Mouse (Mus musculus): ENCODE measurements around the gene Galntl5. TPM values are rescaled to one million over a fixed set of nuclear protein-coding genes. Genes with fewer than 3 reads are reported as not detected.
"Not testable (repeated sequence)": the region's sequence is repeated elsewhere in the genome, so short reads cannot be mapped to it uniquely, and the experiment has no call there.

Gene Galntl5
- polyA plus RNA-seq, 1 experiment from 2014 or later = not detected

DNA sequence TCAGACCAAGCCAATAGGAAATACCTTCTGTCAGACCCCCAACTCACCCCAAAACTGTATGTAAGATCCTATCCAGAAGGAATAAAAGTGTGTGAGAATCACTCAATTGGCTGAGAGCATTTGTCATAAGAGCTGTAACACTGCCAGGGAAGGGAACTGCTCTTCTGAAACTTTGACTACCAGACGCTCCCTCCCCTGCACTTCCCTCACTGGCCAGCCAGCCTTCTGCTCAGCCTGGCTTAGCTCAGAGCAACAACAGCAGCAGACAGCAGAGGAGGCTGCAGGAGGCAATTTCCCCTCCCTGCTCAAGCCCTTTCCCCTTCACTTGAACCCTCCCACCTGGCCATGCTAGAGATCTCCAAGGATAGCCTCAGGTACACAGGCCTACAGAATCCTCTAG lies 30.6 kb downstream of the Galntl5 start:
- no peak overlapping the region for H3K27ac ChIP-seq (replicated peaks)
- no peak for ATAC-seq (ENCODE audit: low FRiP score, low TSS enrichment)
- H3K4me1 ChIP-seq (replicated peaks; ENCODE audit: control insufficient read depth, insufficient read depth) = no peaks in the 10 kb centered on the region
- no peak overlapping the region for H3K9ac ChIP-seq (ENCODE audit: low read length)
- H3K36me3 ChIP-seq (ENCODE audit: control insufficient read depth, insufficient read depth, low read length) = no peaks in the 10 kb centered on the region
- H3K4me3 ChIP-seq (ENCODE audit: low read depth, low read length) = no peak overlapping the region
- no peak overlapping the region for H3K4me2 ChIP-seq (replicated peaks; ENCODE audit: low read depth)
- no peaks in the 10 kb centered on the region for H3K9me3 ChIP-seq (ENCODE audit: control insufficient read depth, low read length)
- DNase-seq (ENCODE audit: low spot score) = no peak
- H3K27me3 ChIP-seq (ENCODE audit: control insufficient read depth, insufficient read depth, low read length) = no peaks in the 10 kb centered on the region
- WGBS = 69% methylated on average over 1 of the region's 1 CpGs
- TF ChIP-seq EP300 (optimal IDR thresholded peaks at IDR 0.05) (no peak), CTCF (IDR thresholded peaks at IDR 0.05; ENCODE audit: low read depth) (no peak)

DNA sequence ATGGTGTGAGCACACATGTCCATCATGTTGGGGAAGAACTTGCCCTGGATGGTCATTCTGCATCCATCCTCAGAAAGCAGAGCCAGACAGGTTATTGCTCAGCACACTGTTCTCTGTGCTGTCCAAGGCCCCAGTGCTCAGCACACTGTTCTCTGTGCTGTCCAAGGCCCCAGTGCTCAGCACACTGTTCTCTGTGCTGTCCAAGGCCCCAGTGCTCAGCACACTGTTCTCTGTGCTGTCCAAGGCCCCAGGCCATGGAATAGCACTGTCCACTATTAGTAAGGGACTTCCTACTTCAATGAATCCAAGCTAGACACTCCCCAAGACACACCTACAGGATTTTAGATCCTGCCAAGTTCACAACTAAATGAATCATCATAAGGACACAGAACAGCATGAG lies 32.0 kb downstream of the Galntl5 start:
- H3K9ac ChIP-seq (ENCODE audit: low read length); H3K36me3 ChIP-seq (ENCODE audit: control insufficient read depth, insufficient read depth, low read length); H3K27me3 ChIP-seq (ENCODE audit: control insufficient read depth, insufficient read depth, low read length); H3K4me2 ChIP-seq (replicated peaks; ENCODE audit: low read depth); H3K4me3 ChIP-seq (ENCODE audit: low read depth, low read length); H3K27ac ChIP-seq (replicated peaks); DNase-seq (ENCODE audit: low spot score); H3K4me1 ChIP-seq (replicated peaks; ENCODE audit: control insufficient read depth, insufficient read depth); H3K9me3 ChIP-seq (ENCODE audit: control insufficient read depth, low read length); ATAC-seq (ENCODE audit: low FRiP score, low TSS enrichment): not testable (repeated sequence)

DNA sequence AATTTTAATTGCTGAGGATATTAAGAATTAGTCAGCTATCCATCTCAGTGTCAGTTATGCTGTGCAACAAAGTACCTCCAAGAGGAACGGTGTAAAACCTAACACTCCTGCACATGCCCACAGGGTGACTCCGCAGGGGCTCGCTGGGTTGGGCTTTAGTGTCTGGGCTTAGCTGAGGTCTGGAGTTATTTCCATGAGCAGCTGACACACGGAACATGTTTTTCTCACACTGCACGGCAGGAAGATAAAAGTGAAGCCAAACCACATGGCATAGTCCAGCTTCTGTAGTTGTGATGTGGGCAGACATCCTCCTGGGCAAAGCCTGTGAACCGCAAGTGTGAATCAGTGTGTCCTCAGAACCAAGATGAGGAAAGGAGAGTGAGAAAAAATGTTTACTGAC lies 33.7 kb downstream of the Galntl5 start:
- Histone ChIP-seq H3K4me2 (replicated peaks; ENCODE audit: low read depth) (no peak overlapping the region), H3K9me3 (ENCODE audit: control insufficient read depth, low read length) (no peaks in the 10 kb centered on the region), H3K9ac (ENCODE audit: low read length) (no peak overlapping the region), H3K27me3 (ENCODE audit: control insufficient read depth, insufficient read depth, low read length) (no peaks in the 10 kb centered on the region), H3K27ac (replicated peaks) (no peak overlapping the region), H3K36me3 (ENCODE audit: control insufficient read depth, insufficient read depth, low read length) (no peaks in the 10 kb centered on the region), H3K4me1 (replicated peaks; ENCODE audit: control insufficient read depth, insufficient read depth) (no peaks in the 10 kb centered on the region), H3K4me3 (ENCODE audit: low read depth, low read length) (no peak overlapping the region)
- ATAC-seq (ENCODE audit: low FRiP score, low TSS enrichment) (no peak), DNase-seq (ENCODE audit: low spot score) (no peak)
- 82% methylated on average over 6 of the region's 6 CpGs for WGBS
- no peak for TF ChIP-seq EP300 (optimal IDR thresholded peaks at IDR 0.05)
- no peak for TF ChIP-seq CTCF (IDR thresholded peaks at IDR 0.05; ENCODE audit: low read depth)

DNA sequence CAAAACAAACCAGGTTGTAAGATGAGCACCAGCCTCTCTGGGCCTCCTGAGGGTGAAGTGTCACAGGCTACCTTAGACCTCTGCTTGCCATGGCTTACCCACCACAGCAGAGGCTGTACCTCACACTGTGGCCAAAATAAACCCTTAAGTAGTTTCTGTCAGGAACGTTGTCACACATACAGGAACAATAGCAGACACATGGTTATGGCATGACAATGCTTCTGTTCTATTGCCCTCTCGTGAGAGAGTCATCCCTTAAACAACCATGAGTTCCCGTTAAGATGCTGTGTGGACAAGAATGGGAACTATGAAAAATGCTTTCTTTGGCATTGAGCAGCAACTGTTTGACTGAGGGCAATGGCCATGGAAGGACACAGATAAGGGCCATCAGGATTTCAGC lies 40.3 kb downstream of the Galntl5 start, which contains the start of gene Galnt11:
Galnt11 (plus strand) TSS at position 301 of the 400 bp plus-strand sequence.
- TF ChIP-seq CTCF (IDR thresholded peaks at IDR 0.05; ENCODE audit: low read depth) (no peak), EP300 (optimal IDR thresholded peaks at IDR 0.05) (no peak)
- WGBS = 85% methylated on average over 3 of the region's 3 CpGs
- no peaks in the 10 kb centered on the region for H3K36me3 ChIP-seq (ENCODE audit: control insufficient read depth, insufficient read depth, low read length)

DNA sequence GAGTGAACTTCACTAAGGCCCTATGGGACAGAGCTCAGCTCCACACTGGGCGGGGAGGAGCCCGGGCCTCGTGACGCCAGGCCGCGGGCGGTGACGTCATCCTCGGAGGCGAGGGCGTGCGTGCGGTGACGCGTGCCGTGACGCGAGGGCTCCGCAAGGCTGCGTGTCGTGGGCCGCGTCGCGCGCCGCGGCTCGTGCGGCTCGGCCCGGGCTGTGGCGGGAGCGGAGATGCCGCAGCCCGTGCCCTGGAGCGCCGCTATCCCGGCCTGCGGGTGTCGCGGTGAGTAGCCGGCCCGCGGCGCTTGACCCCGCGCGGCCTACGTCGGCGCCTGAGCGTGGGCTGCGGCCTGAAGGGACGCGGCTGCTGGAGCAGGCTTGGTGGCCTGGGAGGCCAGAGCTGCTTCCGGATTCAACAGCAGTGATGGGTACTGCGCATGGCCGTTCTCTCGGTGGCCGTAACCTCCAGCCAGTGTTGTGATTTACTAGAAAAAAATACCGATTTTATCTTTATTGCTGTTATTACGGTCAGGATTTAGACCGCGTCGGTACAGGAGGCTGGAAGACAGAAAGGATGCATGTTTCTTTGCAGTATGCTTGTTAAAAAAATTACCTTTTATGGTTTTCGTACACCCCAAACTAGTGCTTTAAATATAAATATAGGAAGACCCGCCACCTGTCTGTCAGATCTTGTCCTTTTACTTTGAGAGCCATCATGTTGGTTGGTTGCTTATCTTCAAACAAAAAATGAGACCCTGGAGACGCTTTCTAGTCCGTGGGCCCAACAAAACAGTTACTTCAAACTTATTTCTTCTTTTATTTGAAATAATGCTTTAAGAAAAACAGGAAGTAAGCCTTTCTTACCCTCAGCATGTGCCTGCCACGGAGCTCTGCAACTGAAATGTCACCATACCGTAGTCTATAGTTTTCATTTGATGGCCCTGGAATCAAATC lies 41.8 kb downstream of the Galntl5 start, which contains the start of gene E130116L18Rik:
E130116L18Rik (minus strand) TSS at position 402 of the 951 bp plus-strand sequence.
- WGBS = 2% methylated on average over 72 of the region's 72 CpGs
- Histone ChIP-seq H3K9me3 (ENCODE audit: control insufficient read depth, low read length) (no peaks in the 10 kb centered on the region), H3K27me3 (ENCODE audit: control insufficient read depth, insufficient read depth, low read length) (no peaks in the 10 kb centered on the region), H3K27ac (replicated peaks) (peak within 1 kb of the TSS; percentile 94), H3K4me2 (replicated peaks; ENCODE audit: low read depth) (peak within 1 kb of the TSS; percentile 65), H3K36me3 (ENCODE audit: control insufficient read depth, insufficient read depth, low read length) (no peaks in the 10 kb centered on the region), H3K9ac (ENCODE audit: low read length) (peak within 1 kb of the TSS; percentile 85), H3K4me3 (ENCODE audit: low read depth, low read length) (peak within 1 kb of the TSS; percentile 71), H3K4me1 (replicated peaks; ENCODE audit: control insufficient read depth, insufficient read depth) (no peaks in the 10 kb centered on the region)
- TF ChIP-seq EP300 (optimal IDR thresholded peaks at IDR 0.05) = no peak
- TF ChIP-seq CTCF (IDR thresholded peaks at IDR 0.05; ENCODE audit: low read depth) = no peak
- ATAC-seq (ENCODE audit: low FRiP score, low TSS enrichment) (peak; percentile 98), DNase-seq (ENCODE audit: low spot score) (peak; percentile 92)

More for the DNA sequence above, 40.3 kb downstream of the Galntl5 start, which contains the start of gene Galnt11:
- Histone ChIP-seq H3K4me2 (replicated peaks; ENCODE audit: low read depth) (peak within 1 kb of the TSS; percentile 65), H3K9me3 (ENCODE audit: control insufficient read depth, low read length) (no peaks in the 10 kb centered on the region), H3K4me3 (ENCODE audit: low read depth, low read length) (peak within 1 kb of the TSS; percentile 71), H3K27ac (replicated peaks) (peak within 1 kb of the TSS; percentile 94), H3K27me3 (ENCODE audit: control insufficient read depth, insufficient read depth, low read length) (no peaks in the 10 kb centered on the region), H3K4me1 (replicated peaks; ENCODE audit: control insufficient read depth, insufficient read depth) (no peaks in the 10 kb centered on the region), H3K9ac (ENCODE audit: low read length) (peak within 1 kb of the TSS; percentile 85)
- DNase-seq (ENCODE audit: low spot score) = no peak
- no peak for ATAC-seq (ENCODE audit: low FRiP score, low TSS enrichment)

DNA sequence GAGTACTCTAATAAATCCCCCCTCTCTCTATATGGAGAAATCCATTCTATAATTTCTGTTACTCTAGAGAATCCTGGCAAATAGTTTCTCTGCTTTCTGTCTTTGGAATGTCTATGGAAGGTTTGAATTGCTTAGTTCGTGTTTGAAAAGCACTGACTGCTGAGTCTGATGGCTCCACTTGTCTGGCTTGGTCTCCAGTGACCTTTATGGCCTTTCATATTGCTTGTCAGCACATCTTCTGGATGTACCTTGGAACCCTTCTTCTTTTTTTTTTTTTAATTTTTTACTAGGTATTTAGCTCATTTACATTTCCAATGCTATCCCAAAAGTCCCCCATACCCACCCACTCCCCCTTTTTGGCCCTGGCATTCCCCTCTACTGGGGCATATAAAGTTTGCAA lies 43.1 kb downstream of the Galntl5 start:
- not testable (repeated sequence) for H3K4me2 ChIP-seq (replicated peaks; ENCODE audit: low read depth); H3K27ac ChIP-seq (replicated peaks); H3K36me3 ChIP-seq (ENCODE audit: control insufficient read depth, insufficient read depth, low read length); H3K4me1 ChIP-seq (replicated peaks; ENCODE audit: control insufficient read depth, insufficient read depth); DNase-seq (ENCODE audit: low spot score); H3K9ac ChIP-seq (ENCODE audit: low read length); H3K27me3 ChIP-seq (ENCODE audit: control insufficient read depth, insufficient read depth, low read length); ATAC-seq (ENCODE audit: low FRiP score, low TSS enrichment); H3K9me3 ChIP-seq (ENCODE audit: control insufficient read depth, low read length); H3K4me3 ChIP-seq (ENCODE audit: low read depth, low read length)
- 85% methylated on average over 1 of the region's 1 CpGs for WGBS

Data from stomach, postnatal 0 days (tissue).